Mouse (Mus musculus) gastrocnemius, postnatal 4 days (tissue): ENCODE results near the gene Fam198a. TPM values are rescaled to one million over a fixed set of nuclear protein-coding genes. Genes with fewer than 3 reads are reported as not detected.

Experiments used
- DNase-seq, 2 experiments: peaks; one replicate each; pipeline ENCODE4 v3.0.0; 2021 to 2022; ENCODE audit warnings: low spot score in 2 of 2, mixed read lengths in 2 of 2
- total RNA-seq, 2 experiments: library from RNA; stranded (reverse); gene quantifications; 2 replicates each; pipeline ENCODE4 v1.2.3; 2021

Gene Fam198a
- total RNA-seq, 2 experiments from 2014 or later: 10.6 to 11.4 TPM

DNA sequence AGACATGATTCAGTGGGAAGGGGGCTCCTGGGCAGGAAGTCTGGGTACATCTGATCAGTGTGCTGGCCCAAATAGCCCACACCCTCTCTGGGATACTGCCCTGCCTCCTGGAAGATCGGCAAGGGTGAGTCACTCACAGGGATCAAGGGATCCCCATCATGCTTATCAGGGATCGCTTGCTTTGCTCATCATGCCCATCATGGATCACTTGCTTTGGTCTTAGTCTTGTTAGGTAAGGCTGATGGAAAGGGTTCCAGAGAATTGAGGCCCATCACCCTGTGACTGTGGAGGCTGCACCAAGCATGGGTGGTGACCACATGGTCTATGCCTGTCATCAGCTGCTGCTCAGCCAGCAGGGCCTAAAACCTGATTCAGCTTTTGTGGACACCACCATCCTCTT is 24.5 kb downstream of the Fam198a start:
- no peak for DNase-seq

DNA sequence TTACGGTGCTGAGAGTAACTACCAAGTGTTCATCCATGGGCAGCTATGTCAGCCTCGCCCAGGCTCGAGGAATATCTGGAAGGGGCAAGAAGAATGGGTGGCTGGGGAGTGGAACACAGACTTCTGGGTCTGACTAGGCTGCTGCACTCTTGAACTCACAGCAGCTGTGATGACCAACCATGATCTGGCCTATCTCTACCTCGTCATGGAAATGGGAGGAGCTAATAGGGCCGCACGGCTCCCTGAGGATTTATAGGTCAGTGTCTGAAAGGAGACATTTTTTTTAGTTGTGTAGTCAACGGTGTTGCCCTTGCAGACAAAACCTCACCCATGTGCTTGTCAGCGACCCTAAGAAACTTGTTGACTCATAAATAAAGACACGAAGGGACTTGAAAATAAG is 30.3 kb downstream of the Fam198a start:
- DNase-seq: no peak

DNA sequence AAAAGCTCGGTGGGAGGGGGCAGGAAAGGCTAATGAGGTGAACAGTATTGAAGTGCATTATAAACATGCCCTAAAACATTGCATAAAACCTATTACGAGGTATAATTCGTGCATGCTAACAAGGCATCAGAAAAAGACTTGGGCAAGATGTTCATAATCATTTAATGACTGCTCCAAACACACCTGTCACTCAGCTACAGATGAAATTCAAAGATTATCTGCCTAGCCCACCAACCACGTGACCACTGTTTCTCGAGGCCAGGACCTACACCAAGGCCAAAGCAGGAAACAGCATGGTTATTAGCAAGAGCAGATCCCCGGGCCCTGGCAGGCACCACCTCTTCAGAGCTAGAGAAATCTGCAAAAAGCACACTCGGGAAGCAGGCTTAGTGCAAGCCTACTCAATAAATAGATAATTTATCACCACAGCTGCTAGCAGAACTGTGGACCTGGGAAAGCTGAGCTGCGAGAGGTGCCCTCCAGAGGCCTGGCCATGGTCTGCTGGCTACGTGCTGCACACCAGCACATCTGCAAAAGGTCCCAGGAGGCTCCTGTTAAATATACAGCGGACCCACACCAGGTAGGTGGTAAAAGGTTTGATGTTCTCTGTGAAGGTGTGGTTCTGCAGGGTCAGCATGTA is 30.8 kb downstream of the Fam198a start:
- no peak for DNase-seq

DNA sequence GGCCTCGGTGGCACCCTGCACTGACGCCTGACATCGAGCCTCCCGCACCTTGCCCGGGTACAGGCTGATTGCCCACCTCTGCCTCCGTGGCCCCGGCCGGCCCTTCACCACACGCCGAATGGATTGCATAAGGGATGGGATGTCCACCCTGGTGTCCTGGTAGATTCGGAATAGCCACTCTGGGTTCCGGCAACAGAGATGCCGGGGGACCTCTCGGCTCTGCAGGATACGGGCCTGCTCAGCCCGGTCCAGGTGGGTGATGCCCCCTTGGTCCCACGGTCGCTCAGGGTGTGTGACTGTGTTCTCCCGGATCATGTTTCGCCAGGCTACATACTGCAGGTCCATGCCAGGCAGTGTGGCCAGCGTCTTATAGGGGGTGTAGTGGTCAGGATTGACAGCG is 31.4 kb downstream of the Fam198a start:
- no peak for DNase-seq

DNA sequence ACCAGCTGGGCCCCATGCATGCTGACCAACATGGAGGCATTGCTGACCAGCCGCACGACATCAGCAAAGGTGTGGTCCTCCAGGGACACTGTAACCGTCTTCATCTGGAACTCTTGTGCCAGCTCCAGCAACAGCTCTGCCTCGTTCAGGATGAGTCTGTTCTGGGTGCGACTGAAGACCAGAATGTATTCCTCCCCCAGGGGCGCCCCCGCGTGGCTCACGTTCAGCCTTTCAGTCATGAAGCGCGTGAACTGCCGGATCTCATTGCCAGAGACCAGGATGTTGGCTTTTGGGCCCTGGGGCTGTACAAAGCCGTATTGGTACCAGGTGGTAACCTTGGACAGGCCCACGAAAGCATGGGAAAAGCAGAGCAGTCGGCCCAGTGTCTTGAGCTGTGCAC is 31.9 kb downstream of the Fam198a start:
- DNase-seq: no peak

DNA sequence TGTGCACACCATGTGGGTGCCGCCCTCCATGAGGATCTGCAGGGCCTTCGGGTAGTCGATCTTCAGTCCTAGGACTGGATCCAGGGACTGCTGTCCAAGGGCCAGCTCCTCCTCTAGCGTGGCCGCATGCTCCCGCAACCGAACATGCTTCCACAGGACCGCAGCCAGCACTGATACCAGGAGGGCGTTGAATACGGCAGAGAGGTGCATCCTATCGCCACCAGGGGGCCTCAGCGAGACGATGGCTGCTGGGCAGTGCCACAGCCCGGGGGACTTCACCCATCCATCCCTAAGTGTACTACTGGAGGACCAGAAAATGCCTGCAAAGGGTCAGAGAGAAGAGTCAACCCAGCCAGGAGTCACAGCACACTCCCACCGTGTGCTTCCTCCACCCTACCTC is 32.7 kb downstream of the Fam198a start:
- peak; percentile 73 to 81 for DNase-seq

DNA sequence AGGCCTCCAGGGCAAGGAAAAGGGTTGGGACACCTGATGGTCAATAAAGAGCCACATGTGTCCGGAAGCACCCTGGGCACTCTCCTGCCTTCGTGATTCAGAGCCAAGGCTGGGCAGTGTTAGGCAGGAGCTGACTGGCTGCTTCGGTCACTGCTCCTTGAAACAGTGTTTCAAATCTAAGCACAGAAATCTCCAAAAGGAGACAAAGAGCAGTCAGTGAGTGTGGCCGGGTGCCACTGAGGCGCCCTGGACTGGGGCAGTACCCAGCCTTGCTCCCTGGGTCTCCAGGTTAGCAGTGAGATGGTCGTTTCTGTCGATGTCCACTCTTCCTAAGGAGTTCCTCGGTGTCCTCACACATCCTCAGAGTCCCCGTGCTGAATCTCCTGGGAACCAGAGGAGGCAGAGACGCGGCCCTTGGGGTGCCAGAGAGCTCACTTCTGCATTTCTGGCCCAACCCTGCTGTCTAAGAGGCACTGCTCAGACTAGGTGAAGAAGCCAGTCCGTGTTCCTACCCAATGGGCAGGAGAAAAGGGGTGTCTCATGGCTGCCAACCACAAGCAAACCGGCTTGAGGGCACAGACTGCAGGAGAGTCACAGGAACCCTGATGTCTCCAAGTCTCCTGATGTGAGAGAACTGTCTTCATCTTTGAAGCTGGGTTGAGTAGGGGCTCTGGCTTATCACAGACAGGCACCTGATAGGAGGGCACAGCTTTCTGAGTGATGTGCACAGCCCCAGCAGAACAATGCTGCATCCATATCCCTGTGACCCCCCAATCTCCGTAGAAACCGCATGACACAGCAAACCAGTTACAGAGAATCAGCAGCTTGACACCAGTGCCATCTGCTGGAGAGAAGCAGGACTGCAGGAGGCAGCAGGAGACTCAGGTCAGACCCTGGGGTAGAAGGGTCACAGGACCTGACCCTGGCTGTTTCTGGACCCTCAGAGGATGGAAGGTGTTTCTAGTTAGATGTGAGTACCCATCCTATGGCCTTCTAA is 34.0 kb downstream of the Fam198a start:
- peak; percentile 50 to 60 for DNase-seq

DNA sequence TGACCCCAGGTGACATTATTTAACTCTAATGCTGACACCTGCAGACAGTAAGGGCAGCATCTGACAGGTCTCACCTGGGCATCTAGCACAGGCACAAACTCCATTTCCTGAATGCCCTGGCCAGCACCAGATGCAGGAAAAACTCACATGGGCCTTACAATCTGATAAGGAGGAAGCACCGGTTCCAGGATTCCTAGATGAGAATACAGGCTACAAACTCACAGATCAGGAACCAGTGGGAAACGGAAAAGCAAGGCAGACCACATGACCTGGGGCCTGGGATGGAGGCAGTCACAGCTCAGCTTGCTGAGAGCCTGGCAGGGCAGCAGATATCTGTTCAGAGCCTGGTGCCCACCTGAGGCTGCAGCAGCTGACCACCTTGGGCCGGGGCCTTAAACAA is 38.1 kb downstream of the Fam198a start:
- no peak for DNase-seq

DNA sequence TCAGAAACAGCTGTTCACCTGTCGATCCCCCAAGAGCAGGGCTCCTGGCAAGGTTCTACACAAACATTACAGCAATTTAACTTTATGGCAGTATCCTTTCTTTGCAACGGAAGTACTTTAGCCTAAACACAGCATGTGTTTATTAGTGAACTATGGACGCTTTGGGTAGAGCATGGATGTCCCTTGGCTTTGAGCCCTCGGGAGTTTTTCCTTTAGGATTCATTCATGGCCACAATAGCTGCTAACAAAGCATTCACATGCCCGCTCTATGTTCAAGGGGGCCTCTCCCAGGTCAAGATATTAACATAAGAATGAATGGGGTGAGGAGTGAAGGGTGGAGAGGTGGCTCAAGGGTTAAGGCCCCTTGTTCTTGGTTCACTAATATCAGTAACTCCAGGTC is 38.7 kb downstream of the Fam198a start:
- DNase-seq: no peak

DNA sequence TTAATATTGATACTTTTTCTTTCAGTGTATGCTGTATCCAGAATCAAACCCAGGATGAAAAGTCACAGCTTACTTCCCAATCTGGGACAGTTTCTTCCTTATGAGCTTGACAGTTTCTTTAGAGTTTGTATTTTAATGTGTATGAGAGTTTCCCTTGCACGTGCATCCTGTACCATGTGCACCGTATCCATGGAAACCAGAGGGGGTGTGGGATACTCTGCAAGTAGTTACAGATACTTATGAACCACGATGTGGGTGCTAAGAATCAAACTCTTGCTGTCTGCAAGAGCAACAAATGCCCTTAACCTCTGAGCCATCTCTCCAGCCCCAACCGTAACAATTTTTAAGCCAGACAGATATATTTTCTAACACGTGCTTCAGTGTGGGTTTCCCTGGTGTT is 40.3 kb downstream of the Fam198a start:
- DNase-seq: no peak

DNA sequence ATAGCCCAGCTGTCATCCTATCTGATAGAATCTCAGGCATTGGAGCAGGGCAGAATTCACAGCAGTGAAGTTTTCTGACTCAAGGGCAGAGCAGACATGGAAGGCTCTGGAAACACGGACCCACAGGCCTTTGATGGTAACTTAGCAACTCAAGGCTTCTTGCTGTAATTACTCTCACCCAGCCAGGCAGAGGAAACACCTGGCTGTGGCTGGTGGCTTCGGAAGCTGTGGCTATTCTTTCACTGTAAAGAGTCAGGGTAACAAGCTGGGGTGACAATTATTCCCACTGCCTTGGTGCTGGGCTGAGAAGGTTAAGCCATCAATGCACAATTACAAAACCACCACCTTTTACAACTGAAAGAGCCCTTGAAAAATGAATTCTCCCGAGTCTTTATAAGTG is 42.3 kb downstream of the Fam198a start:
- no peak for DNase-seq

DNA sequence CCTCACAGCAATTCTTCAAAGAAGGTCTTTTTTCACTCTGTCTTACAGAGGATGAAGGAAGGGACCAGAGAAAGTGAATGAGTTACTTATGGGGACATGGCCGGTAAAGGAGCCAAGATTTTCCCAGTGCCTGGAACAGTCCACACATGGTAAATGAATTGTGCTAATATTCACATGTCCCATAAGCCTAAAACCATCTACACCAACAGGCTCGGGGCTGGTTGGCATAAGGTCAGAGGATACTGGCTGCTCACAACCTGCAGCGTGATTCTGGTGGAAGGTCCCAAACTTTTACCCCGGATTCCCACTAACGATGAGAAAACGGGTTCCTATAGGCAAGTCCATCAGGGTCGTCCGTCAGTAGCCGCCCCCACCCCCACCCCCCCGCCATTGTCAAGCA is 44.3 kb downstream of the Fam198a start:
- DNase-seq: no peak

DNA sequence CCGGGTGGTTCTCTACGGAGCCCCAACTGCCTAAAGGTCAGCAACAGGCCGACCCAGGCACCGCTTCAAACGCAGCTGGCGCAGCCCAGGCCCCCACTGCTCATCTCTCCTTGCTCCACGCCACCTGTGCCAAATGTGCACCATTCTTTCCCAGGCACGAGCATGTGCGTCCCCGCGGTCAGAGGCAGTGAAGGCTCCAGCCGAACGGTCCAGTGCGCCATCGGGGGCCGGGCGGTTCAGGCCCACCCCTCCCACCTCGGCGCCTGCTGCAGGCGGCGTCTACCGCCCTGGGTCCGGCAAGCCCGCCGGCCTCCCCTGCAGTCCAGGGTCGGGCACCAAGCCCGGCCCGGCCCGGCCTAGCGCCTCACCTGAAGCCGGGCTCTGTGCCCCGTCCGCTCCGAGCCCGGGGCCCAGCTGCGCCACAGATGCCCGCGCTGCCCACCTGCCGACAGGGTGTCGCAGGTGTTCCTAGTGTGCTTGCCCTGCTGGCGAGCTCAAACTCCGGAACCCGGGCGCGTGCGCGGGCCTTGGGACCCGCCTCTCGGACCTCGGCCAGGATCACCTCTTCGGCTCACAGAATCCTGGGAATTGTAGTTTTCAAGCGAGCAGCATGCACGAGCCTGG is 44.8 kb downstream of the Fam198a start:
- peak; percentile 68 to 83 for DNase-seq

DNA sequence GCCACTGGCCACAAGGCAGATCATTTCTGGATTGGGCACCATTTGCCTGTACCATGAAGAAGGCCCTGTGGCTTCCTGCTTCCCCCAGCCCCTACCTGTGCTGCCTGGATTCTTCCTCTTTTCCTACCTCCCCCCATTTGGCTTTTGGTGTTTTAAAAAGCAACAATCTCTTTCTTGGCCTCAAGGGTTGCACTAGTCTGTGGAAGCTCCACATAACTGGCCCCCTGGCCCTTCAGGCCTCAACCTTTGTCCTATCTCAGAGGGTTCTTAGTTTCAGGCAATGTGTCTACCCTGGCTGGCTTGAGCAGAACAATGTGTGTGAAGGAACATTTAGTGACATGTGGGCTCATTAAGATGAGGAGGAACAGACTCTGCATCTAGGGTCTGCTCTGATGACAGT is 46.2 kb downstream of the Fam198a start, which contains the start of gene Pomgnt2:
Gene Pomgnt2, minus strand, starts transcription at position 101 of the 400 bp plus-strand sequence.
- DNase-seq: no peak

DNA sequence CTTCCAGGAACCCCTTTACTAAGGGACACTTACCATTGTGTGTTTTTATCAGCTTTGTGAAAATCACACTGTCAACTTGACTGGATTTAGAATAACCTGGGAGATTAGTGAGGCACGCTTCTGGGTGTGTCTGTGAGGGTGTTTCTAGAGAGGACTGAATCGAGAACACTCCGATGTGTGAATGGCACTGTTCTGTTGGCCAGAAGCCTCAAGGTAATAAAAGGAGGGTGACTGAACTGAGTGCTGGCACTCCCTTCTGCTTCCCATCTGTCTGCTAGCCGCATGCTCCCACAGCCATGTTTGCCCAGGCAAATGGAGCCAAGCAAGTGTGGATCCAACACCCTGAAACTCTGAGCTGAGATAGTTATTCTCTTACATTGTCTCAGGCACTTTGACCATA is 47.2 kb downstream of the Fam198a start:
- no peak for DNase-seq

DNA sequence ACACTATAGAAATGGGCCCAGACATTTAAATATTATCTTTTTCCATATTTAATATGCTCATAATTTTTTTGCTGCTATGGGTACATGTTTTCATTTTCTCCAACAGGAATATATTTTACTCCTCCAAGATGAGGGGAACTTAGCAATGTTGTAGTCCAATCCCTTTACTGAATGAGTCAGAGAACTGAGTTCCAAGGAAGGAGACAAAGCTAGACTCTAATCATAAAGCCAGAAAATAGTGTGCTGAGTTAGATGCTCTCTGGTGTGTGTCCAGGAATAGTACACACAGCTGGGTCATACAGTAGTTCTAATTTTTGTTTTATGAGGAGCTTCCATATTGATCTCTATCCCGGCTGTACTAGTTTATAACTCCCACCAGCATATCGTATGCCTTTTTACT is 55.4 kb downstream of the Fam198a start:
- DNase-seq: no peak

DNA sequence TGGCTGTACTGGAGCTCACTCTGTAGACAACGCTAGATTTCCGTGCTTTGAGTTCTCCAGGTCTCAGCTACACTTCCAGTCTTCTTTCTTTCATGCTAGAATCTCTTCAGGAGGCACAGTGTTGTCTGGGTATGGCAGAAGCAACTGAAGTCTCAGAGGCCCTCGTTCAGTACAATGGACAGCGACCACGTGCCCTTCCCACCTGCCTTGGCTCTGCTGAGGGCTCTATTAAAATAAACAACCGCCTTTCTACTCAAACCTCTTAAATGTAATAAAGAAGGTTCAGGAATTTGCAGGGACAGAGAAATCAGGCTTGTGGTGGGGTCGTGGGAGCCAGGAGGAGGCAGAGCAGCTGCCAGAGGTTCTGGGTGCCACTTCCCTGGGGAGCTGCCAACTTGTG is 55.8 kb downstream of the Fam198a start:
- DNase-seq: peak in 1 of 2 experiments; percentile 12

DNA sequence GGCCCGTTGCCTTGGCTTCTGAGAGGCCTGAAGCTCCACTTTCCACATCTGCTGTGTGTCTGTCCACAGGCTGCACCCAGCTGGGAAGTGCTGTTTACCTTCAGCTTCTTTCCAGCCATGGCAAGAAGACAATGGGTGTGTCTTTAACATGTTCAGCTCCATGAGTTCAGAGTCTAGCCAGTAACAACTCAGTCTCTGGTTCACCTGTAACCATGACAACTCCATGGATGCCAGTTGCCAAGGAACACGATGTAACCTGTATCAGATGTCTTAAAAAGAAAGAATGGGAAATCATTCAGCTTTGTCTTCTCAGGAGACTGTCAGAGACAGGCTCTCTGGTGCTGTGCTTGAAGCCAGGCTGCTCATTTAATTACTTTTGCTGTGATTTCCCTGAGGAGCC is 58.1 kb downstream of the Fam198a start:
- DNase-seq: no peak

DNA sequence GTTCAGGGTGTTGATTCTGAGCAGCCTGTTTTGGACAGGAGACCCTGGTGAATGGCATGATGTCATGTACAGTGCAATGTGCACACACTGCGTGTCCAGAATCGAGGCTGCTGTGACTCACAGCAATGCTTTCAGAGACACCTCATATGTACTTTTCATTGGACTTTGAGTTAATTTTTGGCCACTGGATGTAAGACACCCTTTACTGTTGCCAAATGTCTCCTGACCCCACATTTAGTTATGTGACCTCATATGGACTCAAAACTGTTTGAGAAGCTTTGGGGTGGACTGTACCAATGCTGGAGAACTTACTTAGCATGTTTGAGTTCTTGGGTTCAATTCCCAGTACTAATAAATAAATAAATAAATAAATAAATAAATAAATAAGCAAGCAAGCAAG is 60.0 kb downstream of the Fam198a start:
- DNase-seq: no peak

DNA sequence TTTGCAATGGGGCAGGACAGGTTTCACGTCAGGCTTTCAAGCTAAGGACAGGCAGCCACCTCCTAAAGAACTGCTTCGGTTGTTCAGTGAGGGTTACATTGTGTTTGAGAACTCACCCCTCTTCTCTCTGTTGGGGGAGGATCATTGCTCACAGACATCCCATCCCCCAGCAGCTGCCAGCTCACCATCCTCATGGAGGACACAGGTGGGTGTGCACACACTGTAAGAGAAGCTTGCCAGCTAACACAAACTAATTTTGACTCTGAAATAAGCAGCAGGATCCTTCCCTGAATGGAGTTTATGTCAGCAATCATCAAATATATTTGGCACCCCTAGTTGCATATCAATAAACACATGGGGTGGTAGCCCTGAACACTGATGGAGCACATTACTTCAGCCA is 62.0 kb downstream of the Fam198a start:
- no peak for DNase-seq

DNA sequence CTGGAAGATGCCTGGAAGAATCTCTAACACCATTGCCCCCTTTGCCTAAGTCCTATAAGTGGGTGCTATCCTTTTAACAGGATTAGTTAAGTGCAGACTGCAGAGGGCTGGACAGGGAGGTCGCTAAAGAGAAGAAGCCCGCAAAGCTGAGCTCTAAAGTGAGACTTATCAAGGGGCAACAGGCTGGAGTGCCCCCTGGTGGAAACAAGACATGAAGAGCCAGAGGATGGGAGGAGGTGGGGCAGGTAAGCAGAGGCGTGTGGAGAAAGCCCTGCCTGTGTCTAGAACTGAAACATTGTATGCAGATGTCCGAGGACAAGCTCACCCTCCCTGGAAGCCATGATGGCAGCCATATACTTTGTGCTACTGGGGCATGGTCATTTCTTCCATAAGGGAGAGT is 62.8 kb downstream of the Fam198a start:
- DNase-seq: no peak

DNA sequence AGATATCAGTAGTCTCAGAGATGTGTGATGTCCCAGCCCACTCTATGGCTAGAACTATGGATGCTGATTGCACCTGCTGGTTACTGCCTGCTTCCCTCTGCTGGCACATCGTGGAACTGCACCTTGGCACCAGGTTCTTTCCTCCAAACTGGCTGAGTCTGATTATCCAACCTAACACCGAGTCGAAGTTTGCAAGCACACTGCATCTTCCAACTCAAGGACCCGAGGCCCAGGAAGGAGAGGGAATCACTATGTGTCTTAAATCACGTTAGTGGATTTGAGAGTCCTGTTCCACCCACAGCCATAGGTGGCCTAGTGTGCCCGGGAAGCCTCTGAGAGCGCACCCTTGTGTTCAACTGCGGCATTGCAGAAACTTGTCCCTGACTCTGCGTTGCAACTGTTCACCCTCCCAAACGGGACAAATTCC is 63.5 kb downstream of the Fam198a start:
- peak; percentile 63 to 85 for DNase-seq
